Mouse (Mus musculus): Measurements from ENCODE around the gene Ppp4c. TPM values are rescaled to one million over a fixed set of nuclear protein-coding genes. Genes with fewer than 3 reads are reported as not detected.

Ppp4c gene
- polyA plus RNA-seq, 1 experiment from 2014 or later: 154 TPM

DNA sequence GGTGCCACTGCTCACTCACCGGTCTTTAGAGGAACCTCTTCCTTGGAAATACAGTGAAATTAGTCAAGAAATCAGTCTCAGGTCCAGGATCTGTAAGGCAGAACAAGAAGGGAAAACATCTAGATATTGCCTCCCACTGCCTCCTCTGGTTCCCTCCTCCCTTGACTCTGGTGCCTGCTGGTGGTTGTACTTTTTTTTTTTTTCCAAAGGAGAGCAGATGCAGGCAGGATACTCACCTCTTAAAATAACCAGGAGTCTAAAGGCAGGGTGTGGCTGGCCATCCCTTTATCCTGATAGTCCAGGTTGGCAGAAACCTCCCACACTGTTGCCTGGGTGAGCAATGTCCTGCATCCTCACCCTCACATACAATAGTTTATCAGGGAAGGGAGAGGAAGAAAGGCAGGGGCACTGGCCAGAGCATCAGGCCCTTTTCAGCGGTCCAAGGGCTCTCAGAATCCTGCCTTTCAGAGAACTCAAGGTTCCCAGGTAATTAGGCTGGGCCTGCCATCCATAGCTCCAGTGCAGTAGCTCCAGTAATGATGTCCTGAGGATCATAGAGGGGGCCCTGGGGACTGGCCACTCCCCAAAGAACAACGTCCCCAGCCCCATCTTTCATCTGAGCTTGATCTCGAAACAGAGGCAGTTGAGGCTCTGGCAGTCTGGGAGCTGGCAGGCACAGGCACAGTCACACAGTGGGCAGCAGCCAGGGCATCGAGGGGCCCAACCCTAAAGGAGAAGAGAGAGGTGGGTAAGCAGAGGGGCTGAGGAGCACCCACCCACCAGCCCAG lies 8.2 kb upstream of the Ppp4c start:
- no peaks in the 10 kb centered on the region for H3K9me3 ChIP-seq (replicated peaks)
- ATAC-seq (ENCODE audit: low FRiP score): no peak
- peak overlapping the region; percentile 95 for H3K27ac ChIP-seq (replicated peaks)
- H3K4me1 ChIP-seq: peaks cover 42% of the 10 kb centered on the region
- peak overlapping the region; percentile 68 for H3K9ac ChIP-seq (replicated peaks)
- H3K4me2 ChIP-seq: peak overlapping the region; percentile 89
- peaks cover 18% of the 10 kb centered on the region for H3K36me3 ChIP-seq
- no peaks in the 10 kb centered on the region for H3K27me3 ChIP-seq (replicated peaks)
- peak overlapping the region; percentile 85 for H3K4me3 ChIP-seq (replicated peaks)
- WGBS: 42% methylated on average over 5 of the region's 5 CpGs

DNA sequence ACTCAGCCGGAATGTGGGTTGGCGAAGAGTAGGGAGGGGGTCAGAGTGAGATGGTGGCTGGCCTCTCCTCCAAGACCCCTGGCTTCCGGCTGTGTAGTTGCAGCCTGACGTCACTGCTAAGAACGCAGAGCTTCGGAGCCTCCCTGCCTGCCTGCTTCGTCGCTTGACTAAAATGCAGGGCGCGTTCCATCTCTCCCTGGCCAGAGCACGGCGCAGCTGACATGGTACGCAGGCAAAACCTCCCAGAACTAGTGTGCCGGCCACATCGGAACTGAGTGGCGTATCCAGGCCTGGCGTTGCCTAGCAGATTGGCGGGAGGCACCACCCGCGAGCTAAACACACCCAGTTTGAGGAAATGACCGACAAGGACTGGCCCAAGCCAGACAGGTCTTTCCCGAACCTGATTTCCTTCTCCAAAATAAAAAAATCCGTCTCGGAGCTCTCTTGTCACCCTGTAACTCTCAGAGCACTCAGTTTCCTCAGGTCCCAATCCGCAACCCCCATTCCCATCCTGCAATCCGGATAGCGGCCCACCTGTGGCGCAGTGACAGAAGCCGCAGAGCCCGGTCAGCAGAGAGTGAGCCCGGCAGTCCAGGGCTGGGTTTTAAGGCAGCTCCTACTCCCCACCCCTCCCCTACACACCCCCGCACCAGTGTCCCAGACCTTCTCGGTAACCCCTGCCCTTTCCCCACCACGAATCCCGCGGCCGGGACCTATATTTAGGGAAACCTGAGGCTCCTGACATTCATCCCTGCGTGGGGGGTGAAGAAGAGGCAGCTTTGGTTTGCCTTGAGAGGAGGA lies 7.4 kb upstream of the Ppp4c start:
- Histone ChIP-seq H3K27ac (replicated peaks) (peak overlapping the region; percentile 95), H3K36me3 (peaks cover 26% of the 10 kb centered on the region), H3K4me1 (peaks cover 42% of the 10 kb centered on the region), H3K4me3 (replicated peaks) (peak overlapping the region; percentile 85), H3K9ac (replicated peaks) (peak overlapping the region; percentile 68), H3K9me3 (replicated peaks) (no peaks in the 10 kb centered on the region), H3K4me2 (peak overlapping the region; percentile 89), H3K27me3 (replicated peaks) (no peaks in the 10 kb centered on the region)
- peak; percentile 93 for ATAC-seq (ENCODE audit: low FRiP score)
- 1% methylated on average over 37 of the region's 38 CpGs for WGBS

GRCm38 (mm10) chr7:126799050-126799467 lies 6.8 kb upstream of the Ppp4c start:
- Histone ChIP-seq H3K9ac (replicated peaks) (peak overlapping the region; percentile 81), H3K4me1 (peaks cover 42% of the 10 kb centered on the region), H3K4me2 (peak overlapping the region; percentile 89), H3K36me3 (peaks cover 32% of the 10 kb centered on the region), H3K4me3 (replicated peaks) (peak overlapping the region; percentile 85), H3K27ac (replicated peaks) (peak overlapping the region; percentile 95), H3K27me3 (replicated peaks) (no peaks in the 10 kb centered on the region), H3K9me3 (replicated peaks) (no peaks in the 10 kb centered on the region)
- peak; percentile 96 for ATAC-seq (ENCODE audit: low FRiP score)
- under 1% methylated on average over 30 of the region's 36 CpGs for whole genome bisulfite sequencing

GRCm38 (mm10) chr7:126798127-126799049 lies 6.1 kb upstream of the Ppp4c start:
- Histone ChIP-seq H3K4me3 (replicated peaks) (peak overlapping the region; percentile 85), H3K4me1 (peaks cover 43% of the 10 kb centered on the region), H3K36me3 (peaks cover 36% of the 10 kb centered on the region), H3K9ac (replicated peaks) (peak overlapping the region; percentile 81), H3K4me2 (peak overlapping the region; percentile 89), H3K9me3 (replicated peaks) (no peaks in the 10 kb centered on the region), H3K27me3 (replicated peaks) (no peaks in the 10 kb centered on the region), H3K27ac (replicated peaks) (peak overlapping the region; percentile 95)
- ATAC-seq (ENCODE audit: low FRiP score): no peak; the same call in 1 of the 2 replicates
- WGBS: under 1% methylated on average over 40 of the region's 40 CpGs

DNA sequence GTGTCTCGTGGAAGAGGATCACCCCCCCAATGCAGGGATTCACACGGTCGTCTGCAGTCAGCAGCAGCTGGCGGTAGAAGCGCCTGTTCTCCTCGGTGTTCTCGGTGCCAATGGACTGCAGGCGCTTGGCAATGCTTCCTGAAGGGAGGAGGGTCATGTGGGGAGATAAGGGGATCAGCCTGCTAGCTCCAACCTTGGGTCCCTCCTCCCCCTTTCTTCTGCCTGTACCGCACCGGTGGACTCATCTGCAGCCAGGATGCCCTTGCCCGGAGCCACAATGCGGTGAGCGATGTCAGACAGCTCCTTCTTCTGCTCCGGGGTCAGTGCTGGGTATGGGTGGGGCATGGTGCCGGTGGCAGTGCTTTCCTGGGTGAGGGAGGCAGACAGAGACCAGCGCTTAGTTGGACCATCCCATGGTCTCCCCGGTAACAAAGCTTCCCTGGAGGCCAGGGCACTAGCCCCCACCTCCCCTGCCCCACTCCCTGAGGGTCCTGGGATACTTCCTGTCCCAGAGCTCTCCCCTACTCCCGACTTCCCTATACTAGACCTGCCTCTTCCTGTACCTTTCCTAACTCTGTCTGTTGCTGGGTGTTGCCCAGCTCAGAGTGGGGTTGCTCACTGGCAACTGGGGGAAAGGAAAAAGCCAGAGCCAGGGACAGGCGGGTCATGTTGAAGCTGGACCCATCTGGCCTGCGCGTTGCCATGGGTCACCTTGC lies 5.3 kb upstream of the Ppp4c start, which contains the start of gene Fam57b:
Fam57b (plus strand) TSS at position 258 of the 716 bp plus-strand sequence.
- H3K4me1 ChIP-seq: peaks cover 51% of the 10 kb centered on the region
- no peak for ATAC-seq (ENCODE audit: low FRiP score)
- peak within 1 kb of the TSS; percentile 85 for H3K4me3 ChIP-seq (replicated peaks)
- peak within 1 kb of the TSS; percentile 89 for H3K4me2 ChIP-seq
- H3K36me3 ChIP-seq: peaks cover 36% of the 10 kb centered on the region
- H3K9ac ChIP-seq (replicated peaks): peak within 1 kb of the TSS; percentile 81
- peak within 1 kb of the TSS; percentile 95 for H3K27ac ChIP-seq (replicated peaks)
- H3K27me3 ChIP-seq (replicated peaks): no peaks in the 10 kb centered on the region
- WGBS: 26% methylated on average over 21 of the region's 21 CpGs
- H3K9me3 ChIP-seq (replicated peaks): no peaks in the 10 kb centered on the region

DNA sequence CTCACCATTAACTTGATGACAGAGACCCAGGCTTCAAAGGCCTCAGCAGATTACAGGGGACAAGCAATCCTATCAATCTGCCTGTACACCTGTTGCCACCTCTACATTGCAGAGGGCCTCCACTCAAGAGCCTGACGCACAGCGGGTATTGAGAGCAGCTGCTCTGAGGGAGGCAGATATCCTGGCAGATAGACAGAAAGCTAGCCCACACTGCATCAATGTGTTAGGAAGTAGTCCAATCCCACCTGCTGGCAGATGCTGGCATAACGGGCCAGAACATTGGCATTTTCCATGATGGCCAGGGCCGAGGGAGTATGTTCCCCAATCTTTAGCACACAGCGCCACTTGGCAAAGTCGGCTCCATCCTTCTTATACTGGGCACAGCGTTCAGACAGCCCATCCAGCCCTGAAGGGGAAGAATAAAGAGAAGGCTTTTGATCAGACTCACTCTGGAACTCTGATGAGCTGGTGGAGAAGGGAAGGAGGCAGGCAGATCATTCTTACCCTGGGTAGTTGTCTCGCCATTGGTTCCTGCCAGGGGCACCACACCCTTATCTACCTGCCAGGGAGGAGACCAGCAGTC lies 4.1 kb upstream of the Ppp4c start:
- peak overlapping the region; percentile 89 for H3K4me2 ChIP-seq

DNA sequence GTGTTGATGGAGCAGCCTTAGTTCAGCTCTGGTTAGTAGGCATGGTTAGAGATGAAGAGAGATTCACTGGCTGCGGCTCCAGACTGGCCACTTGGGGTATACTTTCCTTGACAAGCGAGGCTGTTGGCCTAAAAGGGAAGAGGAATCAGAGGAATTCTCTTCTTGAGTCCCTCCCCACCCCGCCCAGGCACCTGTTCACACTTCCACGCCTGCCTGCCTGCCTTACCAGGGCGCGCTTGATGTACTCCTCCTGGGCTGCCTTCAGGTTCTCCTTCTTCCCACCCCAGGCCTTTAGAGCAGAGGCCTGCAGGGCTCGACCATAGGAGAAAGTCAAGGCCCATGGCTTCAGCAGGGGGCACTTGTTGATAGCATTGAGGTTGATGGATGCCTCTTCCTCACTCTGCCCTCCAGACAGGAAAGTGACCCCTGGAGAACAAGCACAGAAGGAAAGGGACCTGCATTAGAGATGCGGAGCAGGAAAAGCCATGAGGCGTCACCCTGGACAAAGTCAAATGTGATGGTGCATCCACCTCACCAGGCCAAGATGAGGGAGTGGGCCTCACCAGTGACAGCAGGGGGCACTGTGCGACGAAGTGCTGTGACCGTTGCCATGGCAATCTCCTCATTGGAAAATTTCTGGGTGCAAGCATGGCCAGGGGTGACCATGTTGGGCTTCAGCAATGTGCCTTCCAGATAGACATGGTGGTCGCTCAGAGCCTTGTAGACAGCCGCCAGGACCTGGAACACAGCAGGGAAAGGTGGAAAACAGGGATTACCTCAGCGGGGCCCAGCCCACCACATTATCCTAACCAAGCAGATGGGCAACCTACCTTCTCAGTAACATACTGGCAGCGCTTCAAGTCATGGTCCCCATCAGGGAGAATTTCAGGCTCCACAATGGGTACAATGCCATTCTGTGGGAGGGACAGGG lies 3.4 kb upstream of the Ppp4c start:
- Histone ChIP-seq H3K9me3 (replicated peaks) (no peaks in the 10 kb centered on the region), H3K27me3 (replicated peaks) (no peaks in the 10 kb centered on the region), H3K36me3 (peaks cover 36% of the 10 kb centered on the region), H3K9ac (replicated peaks) (no peak overlapping the region), H3K4me3 (replicated peaks) (0 out of 2 replicates have a peak overlapping the region, but pooled peaks have one; percentile 85), H3K27ac (replicated peaks) (no peak overlapping the region), H3K4me1 (peaks cover 59% of the 10 kb centered on the region), H3K4me2 (no peak overlapping the region)
- WGBS: 77% methylated on average over 16 of the region's 16 CpGs
- no peak for ATAC-seq (ENCODE audit: low FRiP score)

More for the DNA sequence above, 4.1 kb upstream of the Ppp4c start:
- peak overlapping the region; percentile 85; the same call in 1 of the 2 replicates for H3K4me3 ChIP-seq (replicated peaks)
- 69% methylated on average over 8 of the region's 8 CpGs for WGBS
- H3K9me3 ChIP-seq (replicated peaks): no peaks in the 10 kb centered on the region
- H3K27me3 ChIP-seq (replicated peaks): no peaks in the 10 kb centered on the region
- no peak overlapping the region for H3K9ac ChIP-seq (replicated peaks)
- no peak overlapping the region for H3K27ac ChIP-seq (replicated peaks)
- ATAC-seq (ENCODE audit: low FRiP score): no peak
- H3K36me3 ChIP-seq: peaks cover 36% of the 10 kb centered on the region
- peaks cover 55% of the 10 kb centered on the region for H3K4me1 ChIP-seq

GRCm38 (mm10) chr7:126794271-126794605 lies 1.9 kb upstream of the Ppp4c start:
- WGBS: 83% methylated on average over 4 of the region's 4 CpGs
- Histone ChIP-seq H3K4me1 (peaks cover 60% of the 10 kb centered on the region), H3K27me3 (replicated peaks) (no peaks in the 10 kb centered on the region), H3K27ac (replicated peaks) (no peak overlapping the region), H3K4me3 (replicated peaks) (no peak overlapping the region), H3K36me3 (peaks cover 45% of the 10 kb centered on the region), H3K4me2 (no peak overlapping the region), H3K9ac (replicated peaks) (no peak overlapping the region), H3K9me3 (replicated peaks) (no peaks in the 10 kb centered on the region)
- ATAC-seq (ENCODE audit: low FRiP score): no peak

- 75% methylated on average over 4 of the region's 4 CpGs for WGBS
These were observed 1.4 kb upstream of the Ppp4c start for GRCm38 (mm10) chr7:126793456-126794270.

More at GRCm38 (mm10) chr7:126793456-126794270, 1.4 kb upstream of the Ppp4c start:
- Histone ChIP-seq H3K27me3 (replicated peaks) (no peaks in the 10 kb centered on the region), H3K4me1 (peaks cover 66% of the 10 kb centered on the region), H3K4me3 (replicated peaks) (no peak overlapping the region), H3K4me2 (no peak overlapping the region), H3K36me3 (peaks cover 51% of the 10 kb centered on the region), H3K27ac (replicated peaks) (0 out of 2 replicates have a peak overlapping the region, but pooled peaks have one; percentile 91), H3K9me3 (replicated peaks) (no peaks in the 10 kb centered on the region), H3K9ac (replicated peaks) (no peak overlapping the region)
- ATAC-seq (ENCODE audit: low FRiP score): no peak

All from neural tube, embryonic 15.5 days (tissue).